Mouse (Mus musculus) myocyte (in vitro differentiated cells): ENCODE measurements at regions not wholly inside any gene's neighbourhood (a gene's known extent, or its start where the extent isn't known, plus 50 kb on each side); places are given as distances from the start of the nearest gene placed in this dataset.

Experiments used
- E2F4 ChIP-seq: IDR thresholded peaks from one replicate; pipeline ENCODE4 v1.6.1; 2011; ENCODE audit warnings: mild to moderate bottlenecking, control low read depth, moderate library complexity; ENCODE audit not compliant: insufficient read depth
- MAX ChIP-seq: IDR thresholded peaks from one replicate; pipeline ENCODE4 v1.6.1; 2011; ENCODE audit warnings: low read depth, mild to moderate bottlenecking, control low read depth
- MYOD1 ChIP-seq, 3 experiments: IDR thresholded peaks; one replicate each; pipeline ENCODE4 v1.6.1; 2011; ENCODE audit warnings: control low read depth in 2 of 3, low read depth in 2 of 3, mild to moderate bottlenecking in 2 of 3, moderate library complexity in 1 of 3; ENCODE audit not compliant: insufficient read length in 2 of 3, control insufficient read depth in 1 of 3
- POLR2A ChIP-seq: IDR thresholded peaks from one replicate; pipeline ENCODE4 v1.6.1; 2011; ENCODE audit warnings: low read depth, mild to moderate bottlenecking, control low read depth, moderate library complexity; ENCODE audit not compliant: insufficient read length
- REST ChIP-seq: IDR thresholded peaks from one replicate; pipeline ENCODE4 v1.6.1; 2011; ENCODE audit warnings: mild to moderate bottlenecking, control low read depth, moderate library complexity; ENCODE audit not compliant: insufficient read depth, insufficient read length

GRCm38 (mm10) chr12:32112691-32113090, 51.6 kb upstream of the Prkar2b start:
- TF ChIP-seq MAX (no peak), POLR2A (no peak), REST (no peak), E2F4 (no peak), MYOD1 (IDR thresholded peaks at IDR 0.05; ENCODE audit: control insufficient read depth in 1 of 3, insufficient read length in 2 of 3, low read depth in 2 of 3) (no peak)
